Mouse (Mus musculus) cerebellum, adult 9-10 months (tissue): ENCODE data around the gene Ybx2.

ENCODE experiments used
- DNase-seq: peaks from one replicate; pipeline ENCODE4 v3.0.0; 2022

Gene Ybx2

DNA sequence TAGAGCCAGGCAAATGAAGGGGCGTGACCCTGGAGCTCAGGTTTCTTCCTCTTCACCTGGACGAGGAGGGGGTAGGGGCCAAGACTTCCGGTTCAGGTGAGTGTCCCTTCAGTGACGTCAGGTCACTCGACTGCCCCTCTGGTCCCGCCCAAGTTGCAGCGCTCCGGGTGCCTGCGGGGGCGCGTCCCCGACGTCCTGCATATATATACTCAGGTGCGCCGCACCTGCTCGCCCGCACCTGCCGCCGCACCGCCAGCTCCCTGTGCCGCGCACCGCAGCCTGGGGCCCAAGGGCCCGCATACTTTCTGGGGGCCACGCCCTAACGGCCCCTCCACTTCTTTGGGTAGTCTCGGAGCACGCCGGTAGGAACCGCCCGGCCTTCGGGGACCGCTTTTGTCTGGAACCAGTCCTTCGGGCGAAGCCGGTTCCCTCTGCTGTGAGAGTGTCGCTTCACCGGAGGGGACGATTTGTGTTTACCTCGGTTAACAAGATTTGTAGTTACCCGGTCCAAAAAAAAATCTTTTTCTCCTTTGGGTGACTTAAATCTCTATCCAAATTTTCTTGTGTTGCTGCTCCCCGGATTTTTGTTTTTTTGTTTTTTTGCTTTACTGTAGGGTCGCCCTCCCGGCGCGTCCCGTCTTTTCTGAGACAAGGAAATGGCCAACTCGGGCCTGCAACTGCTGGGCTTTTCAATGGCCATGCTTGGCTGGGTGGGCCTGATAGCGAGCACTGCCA is 29.8 kb downstream of the Ybx2 start:
- DNase-seq, result no peak

GRCm38 (mm10) chr11:69966006-69966859 is 30.6 kb downstream of the Ybx2 start:
- no peak for DNase-seq

GRCm38 (mm10) chr11:69966860-69967517 is 31.4 kb downstream of the Ybx2 start:
- DNase-seq, result no peak

- DNase-seq, result no peak
Observed at GRCm38 (mm10) chr11:69968793-69969192, 33.2 kb downstream of the Ybx2 start.

- DNase-seq, result no peak
Observed at GRCm38 (mm10) chr11:69970222-69970621, 34.6 kb downstream of the Ybx2 start.

- no peak for DNase-seq
Observed at GRCm38 (mm10) chr11:69970775-69971174, 35.2 kb downstream of the Ybx2 start.

DNA sequence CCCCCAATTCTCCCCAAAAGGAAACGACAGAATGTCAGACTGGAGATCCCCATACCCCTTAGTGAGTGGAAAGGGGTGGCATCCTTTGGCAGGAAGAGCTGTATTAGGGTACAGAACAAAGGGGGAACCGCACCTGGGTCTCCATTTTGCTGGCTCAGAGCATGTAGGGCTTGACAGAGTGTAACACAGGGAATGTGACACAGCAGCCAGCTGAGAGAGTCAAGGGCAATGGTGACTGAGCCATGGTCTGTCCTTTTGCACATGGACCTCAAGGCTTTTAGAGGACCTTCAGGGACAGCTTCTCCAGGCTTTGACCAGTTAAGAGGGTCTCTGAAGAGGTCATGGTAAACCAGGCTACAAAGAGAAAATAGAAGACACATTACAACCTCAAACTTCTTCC is 39.3 kb downstream of the Ybx2 start:
- DNase-seq, result no peak

GRCm38 (mm10) chr11:69976271-69976670 is 40.7 kb downstream of the Ybx2 start:
- DNase-seq, result no peak

GRCm38 (mm10) chr11:69979827-69980195 is 44.2 kb downstream of the Ybx2 start:
- DNase-seq, result no peak

DNA sequence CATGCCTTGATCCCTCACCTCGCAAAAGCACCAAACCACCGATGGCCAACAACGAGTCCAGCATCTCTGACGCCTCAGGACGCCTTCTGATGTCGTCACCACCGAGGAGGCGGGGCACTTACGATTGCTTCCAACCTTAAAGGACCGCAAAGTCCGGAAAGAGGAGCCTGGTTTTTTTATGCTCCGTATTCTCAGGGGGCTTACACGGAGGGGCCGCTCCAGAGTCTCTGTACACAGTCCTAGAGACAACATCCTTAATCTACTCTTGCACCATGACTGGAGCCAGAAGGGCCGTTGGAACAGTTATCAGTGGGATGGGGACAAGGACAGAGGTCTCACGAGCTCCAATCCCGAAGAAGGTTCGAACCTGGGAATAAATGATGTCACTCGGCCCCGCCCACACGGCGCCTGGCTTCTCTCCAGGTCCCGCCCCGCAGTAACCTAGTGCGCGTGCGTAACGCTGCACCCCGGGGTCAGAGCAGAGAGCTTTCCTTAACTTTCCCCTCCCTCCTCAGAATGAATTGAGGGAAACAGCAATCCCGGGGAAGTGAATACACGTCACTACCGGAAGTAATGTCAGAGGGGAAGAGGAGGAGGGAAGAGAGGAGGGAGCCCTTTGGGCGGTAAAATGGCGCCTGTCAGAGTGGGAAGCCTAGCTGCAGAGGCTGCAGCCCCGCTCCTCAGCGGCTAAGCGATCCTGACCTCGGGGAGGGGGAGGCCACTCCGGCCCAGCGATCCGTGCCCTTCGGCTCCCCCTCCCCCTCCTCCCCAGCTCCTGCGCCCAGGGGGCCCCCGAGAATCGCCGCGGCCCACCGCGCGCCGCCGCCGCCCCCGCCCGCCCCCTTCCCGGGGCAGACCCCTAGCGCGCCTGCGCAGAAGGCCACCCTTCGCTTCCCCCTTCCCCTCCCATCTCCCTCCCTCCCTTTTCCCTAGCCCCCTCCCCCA is 44.9 kb downstream of the Ybx2 start:
- peak; percentile 100 for DNase-seq

DNA sequence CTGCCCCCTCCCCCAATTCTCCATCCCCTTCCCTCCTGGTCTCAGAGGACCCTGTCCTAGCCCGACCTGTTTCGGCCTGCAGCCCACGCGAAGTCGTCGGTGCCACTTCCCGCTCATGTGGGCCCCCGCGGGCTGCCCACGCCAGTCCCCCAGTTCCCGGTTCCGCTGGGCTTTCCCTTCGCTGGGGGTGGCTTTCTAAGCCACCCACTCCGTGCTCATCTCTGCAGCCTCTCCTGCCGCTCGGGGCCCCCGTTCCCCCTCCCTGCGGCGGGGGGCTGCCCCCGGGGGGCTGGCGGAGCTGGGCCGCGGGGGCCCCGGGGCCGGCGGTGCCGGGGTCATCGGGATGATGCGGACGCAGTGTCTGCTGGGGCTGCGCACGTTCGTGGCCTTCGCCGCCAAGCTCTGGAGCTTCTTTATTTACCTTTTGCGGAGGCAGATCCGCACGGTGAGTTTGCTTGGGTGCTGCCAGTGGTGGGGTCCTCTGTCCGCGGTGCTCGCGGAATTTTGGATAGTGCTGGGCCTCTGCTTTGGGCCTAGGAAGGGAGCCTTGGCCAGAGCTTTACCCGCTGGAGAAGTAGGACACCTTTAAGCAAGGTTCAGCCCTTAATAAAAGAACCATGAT is 45.7 kb downstream of the Ybx2 start, which contains the start of gene Ctdnep1:
TSS of gene Ctdnep1 (plus strand) at position 16 of the 622 bp plus-strand sequence.
- DNase-seq, result peak; percentile 54

- peak; percentile 51 for DNase-seq
Observed at GRCm38 (mm10) chr11:69982225-69982624, 46.6 kb downstream of the Ybx2 start, which contains the start of gene Elp5. Elp5 (minus strand) TSS chr11:69982517.

DNA sequence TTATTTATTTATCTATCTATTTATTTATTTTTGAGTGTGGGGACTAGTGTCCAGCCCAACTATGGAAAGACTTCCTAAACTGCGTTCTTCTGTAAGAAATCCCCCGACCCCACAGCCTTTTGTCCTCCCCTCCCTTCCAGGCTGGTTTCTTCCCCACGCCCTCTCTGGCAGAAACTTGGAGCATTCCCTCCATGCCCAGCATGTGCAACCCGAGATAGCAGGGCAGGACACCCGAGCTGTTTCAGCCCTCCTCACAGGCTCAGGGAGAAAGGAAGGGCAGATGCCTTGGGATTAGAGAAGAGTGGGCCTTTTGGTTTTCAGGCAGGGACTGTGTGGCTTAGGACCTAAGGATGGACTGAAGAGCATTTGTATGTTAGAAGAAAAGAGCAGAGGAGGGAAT is 47.3 kb downstream of the Ybx2 start:
- no peak for DNase-seq

- DNase-seq, result peak; percentile 34
Observed at GRCm38 (mm10) chr11:69983377-69983776, 47.8 kb downstream of the Ybx2 start.

GRCm38 (mm10) chr11:69984431-69984830 is 48.8 kb downstream of the Ybx2 start:
- peak; percentile 42 for DNase-seq

DNA sequence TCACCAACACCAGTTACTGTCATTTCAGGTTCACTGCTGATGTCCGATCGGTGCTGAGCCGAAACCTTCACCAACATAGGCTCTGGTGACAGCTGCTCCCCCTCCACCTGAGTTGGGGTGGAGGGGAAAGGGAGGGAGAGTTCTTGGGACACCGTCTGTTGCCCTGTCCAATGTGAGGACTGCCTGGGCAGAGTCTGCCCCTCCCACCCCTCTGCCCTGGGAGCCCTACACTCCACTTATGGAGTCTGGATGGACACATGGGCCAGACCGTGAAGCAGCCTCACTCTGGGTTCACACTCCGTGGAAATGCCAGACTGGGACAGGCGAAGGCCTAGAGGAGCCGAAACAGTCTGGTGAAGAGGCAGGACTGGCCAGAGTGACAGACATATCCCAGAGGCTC is 54.4 kb downstream of the Ybx2 start:
- peak; percentile 49 for DNase-seq
